Mouse (Mus musculus): ENCODE measurements around the gene Hint1. TPM values are rescaled to one million over a fixed set of nuclear protein-coding genes. Genes with fewer than 3 reads are reported as not detected.

Hint1 gene
- polyA plus RNA-seq, 1 experiment from 2014 or later = 868 TPM

GRCm38 (mm10) chr11:54910081-54910665, 44.0 kb downstream of the Hint1 start:
- WGBS = 91% methylated on average over 12 of the region's 12 CpGs
- Histone ChIP-seq H3K9me3 (ENCODE audit: control insufficient read depth, low read length) (no peaks in the 10 kb centered on the region), H3K9ac (replicated peaks; ENCODE audit: low read depth, low read length) (no peak overlapping the region), H3K4me3 (ENCODE audit: low read depth, low read length) (no peak overlapping the region), H3K4me1 (ENCODE audit: control insufficient read depth, insufficient read depth, low read length) (no peaks in the 10 kb centered on the region), H3K27me3 (ENCODE audit: control insufficient read depth, insufficient read depth, low read length) (no peaks in the 10 kb centered on the region), H3K27ac (ENCODE audit: low read depth, low read length) (no peak overlapping the region), H3K36me3 (ENCODE audit: control insufficient read depth, insufficient read depth, low read length) (peaks cover 16% of the 10 kb centered on the region; the same call in 1 of the 2 replicates), H3K4me2 (ENCODE audit: low read depth, low read length) (no peak overlapping the region)
- no peak for ATAC-seq (ENCODE audit: low read depth)

- H3K9me3 ChIP-seq (ENCODE audit: control insufficient read depth, low read length) = no peaks in the 10 kb centered on the region
- H3K27me3 ChIP-seq (ENCODE audit: control insufficient read depth, insufficient read depth, low read length) = no peaks in the 10 kb centered on the region
- H3K4me1 ChIP-seq (ENCODE audit: control insufficient read depth, insufficient read depth, low read length) = no peaks in the 10 kb centered on the region
- H3K4me3 ChIP-seq (ENCODE audit: low read depth, low read length) = no peak overlapping the region
- no peak overlapping the region for H3K27ac ChIP-seq (ENCODE audit: low read depth, low read length)
- no peak overlapping the region for H3K4me2 ChIP-seq (ENCODE audit: low read depth, low read length)
- ATAC-seq (ENCODE audit: low read depth) = no peak
- H3K36me3 ChIP-seq (ENCODE audit: control insufficient read depth, insufficient read depth, low read length) = peaks cover 16% of the 10 kb centered on the region; the same call in 1 of the 2 replicates
- no peak overlapping the region for H3K9ac ChIP-seq (replicated peaks; ENCODE audit: low read depth, low read length)
- WGBS = 91% methylated on average over 3 of the region's 3 CpGs
Observed at GRCm38 (mm10) chr11:54911201-54911600, 45.0 kb downstream of the Hint1 start.

DNA sequence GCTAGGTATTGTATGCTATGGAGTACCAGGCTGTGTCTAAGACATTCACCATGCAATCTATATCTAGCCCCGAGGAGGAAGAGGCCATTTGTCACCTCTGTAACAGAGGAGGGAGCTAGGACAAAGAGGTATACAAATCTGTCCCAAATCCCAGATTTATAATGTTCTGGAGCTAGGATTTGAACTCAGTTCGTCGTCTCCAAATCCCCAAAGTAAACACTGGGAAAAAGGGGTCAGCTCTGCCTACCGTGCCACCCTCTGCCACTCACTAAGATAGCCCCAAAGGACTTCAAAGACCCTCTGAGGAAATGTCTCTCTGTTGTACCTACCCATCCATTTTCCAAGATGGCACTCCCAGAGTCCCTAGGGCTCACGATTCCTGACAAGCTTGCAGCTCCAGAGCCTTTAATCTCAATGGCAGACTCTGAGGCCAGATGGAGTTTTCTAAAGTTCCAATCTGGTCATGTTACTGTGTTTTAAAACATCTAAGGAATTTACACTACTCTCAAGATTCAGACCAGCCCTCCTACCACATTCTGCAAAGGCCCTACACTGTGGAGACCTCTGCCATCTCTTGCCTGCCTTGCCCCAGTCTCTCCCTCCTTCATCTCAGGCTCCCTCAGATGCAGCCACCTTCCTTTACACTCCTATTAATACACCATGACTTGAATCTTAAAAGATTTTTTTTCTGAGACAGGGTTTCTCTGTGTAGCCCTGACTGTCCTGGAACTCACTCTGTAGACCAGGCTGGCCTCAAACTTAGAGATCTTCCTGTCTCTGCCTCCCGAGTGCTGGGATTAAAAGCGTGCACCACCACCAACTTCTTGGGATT, 45.7 kb downstream of the Hint1 start:
- 90% methylated on average over 7 of the region's 7 CpGs for WGBS
- Histone ChIP-seq H3K36me3 (ENCODE audit: control insufficient read depth, insufficient read depth, low read length) (peaks cover 20% of the 10 kb centered on the region), H3K4me3 (ENCODE audit: low read depth, low read length) (no peak overlapping the region)

DNA sequence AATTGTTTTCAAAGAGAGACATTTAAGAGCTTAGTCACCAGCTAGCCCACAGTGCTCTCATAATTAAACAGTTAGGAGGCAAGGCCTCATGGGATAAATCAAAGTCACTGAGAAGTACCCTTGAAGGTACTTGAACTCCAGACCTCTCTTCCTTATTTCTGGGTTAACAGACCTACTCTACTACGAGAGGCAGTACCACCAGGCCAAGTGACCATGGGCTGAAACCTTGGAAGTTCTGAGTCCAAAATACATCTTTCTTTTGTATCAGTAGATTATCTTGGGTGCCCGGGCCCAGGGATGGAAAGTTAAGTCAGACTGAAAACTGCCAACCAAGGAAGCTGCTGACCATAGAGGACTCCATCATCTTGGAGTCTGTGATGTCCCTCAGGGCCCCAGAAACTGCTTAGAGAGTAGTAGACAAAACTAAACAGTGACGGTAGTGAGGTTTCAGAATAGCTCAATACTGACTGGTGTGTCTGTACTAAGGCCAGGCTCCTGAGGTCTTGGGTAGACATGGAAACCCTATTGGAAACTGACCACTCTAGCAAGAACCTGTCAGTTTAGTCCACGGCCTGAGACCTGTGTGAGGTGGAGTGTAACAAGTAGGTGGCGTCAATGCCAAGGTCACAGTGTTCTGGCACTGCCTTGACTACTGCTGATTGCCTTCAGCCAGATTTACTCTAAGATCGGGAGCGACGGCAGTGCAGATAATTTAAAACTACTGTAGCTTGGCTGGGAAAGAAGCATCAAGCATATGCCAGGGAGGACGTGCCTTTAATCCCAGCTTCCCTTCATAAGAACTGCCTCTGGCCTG, 46.5 kb downstream of the Hint1 start:
- H3K27ac ChIP-seq (ENCODE audit: low read depth, low read length) = no peak overlapping the region
- no peak overlapping the region for H3K4me2 ChIP-seq (ENCODE audit: low read depth, low read length)
- H3K9ac ChIP-seq (replicated peaks; ENCODE audit: low read depth, low read length) = no peak overlapping the region
- no peak for ATAC-seq (ENCODE audit: low read depth)
- peaks cover 27% of the 10 kb centered on the region for H3K36me3 ChIP-seq (ENCODE audit: control insufficient read depth, insufficient read depth, low read length)
- no peaks in the 10 kb centered on the region for H3K9me3 ChIP-seq (ENCODE audit: control insufficient read depth, low read length)
- H3K4me1 ChIP-seq (ENCODE audit: control insufficient read depth, insufficient read depth, low read length) = no peaks in the 10 kb centered on the region
- no peaks in the 10 kb centered on the region for H3K27me3 ChIP-seq (ENCODE audit: control insufficient read depth, insufficient read depth, low read length)
- 92% methylated on average over 9 of the region's 9 CpGs for WGBS
- no peak overlapping the region for H3K4me3 ChIP-seq (ENCODE audit: low read depth, low read length)

More for the DNA sequence above, 45.7 kb downstream of the Hint1 start:
- Histone ChIP-seq H3K27me3 (ENCODE audit: control insufficient read depth, insufficient read depth, low read length) (no peaks in the 10 kb centered on the region), H3K9me3 (ENCODE audit: control insufficient read depth, low read length) (no peaks in the 10 kb centered on the region), H3K4me1 (ENCODE audit: control insufficient read depth, insufficient read depth, low read length) (no peaks in the 10 kb centered on the region), H3K27ac (ENCODE audit: low read depth, low read length) (no peak overlapping the region), H3K4me2 (ENCODE audit: low read depth, low read length) (no peak overlapping the region), H3K9ac (replicated peaks; ENCODE audit: low read depth, low read length) (no peak overlapping the region)
- ATAC-seq (ENCODE audit: low read depth) = no peak

DNA sequence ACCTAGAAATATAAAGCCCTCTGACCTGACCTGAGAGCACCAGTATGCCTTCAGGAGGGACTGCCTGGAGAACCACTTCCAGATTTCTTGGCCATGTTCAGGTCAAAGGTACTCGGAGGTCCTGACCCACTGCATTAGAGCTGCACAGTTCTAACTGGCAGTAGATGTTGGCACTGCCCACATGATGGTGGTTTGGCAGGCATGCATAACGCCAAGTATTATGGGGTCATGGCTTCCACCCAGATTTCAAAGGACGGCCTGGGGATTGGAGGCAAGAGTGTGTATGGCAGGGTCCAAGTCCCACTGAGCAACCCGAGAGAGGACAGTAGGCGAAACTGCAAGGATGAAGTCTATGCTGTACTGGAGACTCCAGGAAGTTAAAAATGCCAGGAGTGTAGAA, 47.7 kb downstream of the Hint1 start:
- peaks cover 37% of the 10 kb centered on the region for H3K36me3 ChIP-seq (ENCODE audit: control insufficient read depth, insufficient read depth, low read length)
- no peak for ATAC-seq (ENCODE audit: low read depth)

GRCm38 (mm10) chr11:54917461-54917860, 51.3 kb downstream of the Hint1 start:
- Histone ChIP-seq H3K9me3 (ENCODE audit: control insufficient read depth, low read length) (no peaks in the 10 kb centered on the region), H3K4me3 (ENCODE audit: low read depth, low read length) (no peak overlapping the region), H3K4me1 (ENCODE audit: control insufficient read depth, insufficient read depth, low read length) (no peaks in the 10 kb centered on the region), H3K27me3 (ENCODE audit: control insufficient read depth, insufficient read depth, low read length) (no peaks in the 10 kb centered on the region), H3K4me2 (ENCODE audit: low read depth, low read length) (no peak overlapping the region), H3K9ac (replicated peaks; ENCODE audit: low read depth, low read length) (no peak overlapping the region), H3K36me3 (ENCODE audit: control insufficient read depth, insufficient read depth, low read length) (peaks cover 34% of the 10 kb centered on the region), H3K27ac (ENCODE audit: low read depth, low read length) (no peak overlapping the region)
- no peak for ATAC-seq (ENCODE audit: low read depth)
- 97% methylated on average over 7 of the region's 7 CpGs for WGBS

More for the DNA sequence above, 47.7 kb downstream of the Hint1 start:
- H3K4me1 ChIP-seq (ENCODE audit: control insufficient read depth, insufficient read depth, low read length) = no peaks in the 10 kb centered on the region
- H3K9ac ChIP-seq (replicated peaks; ENCODE audit: low read depth, low read length) = no peak overlapping the region
- no peaks in the 10 kb centered on the region for H3K9me3 ChIP-seq (ENCODE audit: control insufficient read depth, low read length)
- H3K4me3 ChIP-seq (ENCODE audit: low read depth, low read length) = no peak overlapping the region
- no peak overlapping the region for H3K27ac ChIP-seq (ENCODE audit: low read depth, low read length)
- WGBS = 95% methylated on average over 5 of the region's 5 CpGs
- no peaks in the 10 kb centered on the region for H3K27me3 ChIP-seq (ENCODE audit: control insufficient read depth, insufficient read depth, low read length)
- H3K4me2 ChIP-seq (ENCODE audit: low read depth, low read length) = no peak overlapping the region

- Histone ChIP-seq H3K27me3 (ENCODE audit: control insufficient read depth, insufficient read depth, low read length) (no peaks in the 10 kb centered on the region), H3K9me3 (ENCODE audit: control insufficient read depth, low read length) (no peaks in the 10 kb centered on the region), H3K27ac (ENCODE audit: low read depth, low read length) (no peak overlapping the region), H3K9ac (replicated peaks; ENCODE audit: low read depth, low read length) (no peak overlapping the region), H3K36me3 (ENCODE audit: control insufficient read depth, insufficient read depth, low read length) (peaks cover 34% of the 10 kb centered on the region), H3K4me1 (ENCODE audit: control insufficient read depth, insufficient read depth, low read length) (no peaks in the 10 kb centered on the region), H3K4me3 (ENCODE audit: low read depth, low read length) (no peak overlapping the region), H3K4me2 (ENCODE audit: low read depth, low read length) (no peak overlapping the region)
- ATAC-seq (ENCODE audit: low read depth) = no peak
- 87% methylated on average over 4 of the region's 4 CpGs for whole genome bisulfite sequencing
Observed at GRCm38 (mm10) chr11:54918273-54918672, 52.1 kb downstream of the Hint1 start.
